Mouse (Mus musculus): ENCODE results near the gene Cyp4v3.

- no peak for TF ChIP-seq HCFC1 (IDR thresholded peaks at IDR 0.05; ENCODE audit: borderline replicate concordance, insufficient read depth, low read length)
- no peak for TF ChIP-seq CHD2 (IDR thresholded peaks at IDR 0.05; ENCODE audit: low read depth, low read length)
- TF ChIP-seq ZNF384 (IDR thresholded peaks at IDR 0.05; ENCODE audit: low read depth, low read length): no peak
- no peak for TF ChIP-seq MAFK (IDR thresholded peaks at IDR 0.05; ENCODE audit: insufficient read depth, low read depth, low read length)
Measured at GRCm38 (mm10) chr8:45359091-45359605, 26.1 kb upstream of the Cyp4v3 start.

Measured in ES-E14 (cell line).